Mouse (Mus musculus) spleen, adult 2 months (tissue): ENCODE results near the gene Zfp507.

ENCODE experiments used
- CTCF ChIP-seq: fragments of 200-500 bp; IDR thresholded peaks from 2 replicates; pipeline ENCODE4 v1.5.1; 2011; ENCODE audit warnings: mild to moderate bottlenecking, inconsistent platforms; ENCODE audit not compliant: insufficient read depth, insufficient read length, insufficient replicate concordance; ENCODE audit errors: extremely low read depth
- POLR2A ChIP-seq: fragments of 200-500 bp; IDR thresholded peaks from 2 replicates; pipeline ENCODE4 v1.6.1; 2011; ENCODE audit warnings: low read depth, low read length, inconsistent platforms

DNA sequence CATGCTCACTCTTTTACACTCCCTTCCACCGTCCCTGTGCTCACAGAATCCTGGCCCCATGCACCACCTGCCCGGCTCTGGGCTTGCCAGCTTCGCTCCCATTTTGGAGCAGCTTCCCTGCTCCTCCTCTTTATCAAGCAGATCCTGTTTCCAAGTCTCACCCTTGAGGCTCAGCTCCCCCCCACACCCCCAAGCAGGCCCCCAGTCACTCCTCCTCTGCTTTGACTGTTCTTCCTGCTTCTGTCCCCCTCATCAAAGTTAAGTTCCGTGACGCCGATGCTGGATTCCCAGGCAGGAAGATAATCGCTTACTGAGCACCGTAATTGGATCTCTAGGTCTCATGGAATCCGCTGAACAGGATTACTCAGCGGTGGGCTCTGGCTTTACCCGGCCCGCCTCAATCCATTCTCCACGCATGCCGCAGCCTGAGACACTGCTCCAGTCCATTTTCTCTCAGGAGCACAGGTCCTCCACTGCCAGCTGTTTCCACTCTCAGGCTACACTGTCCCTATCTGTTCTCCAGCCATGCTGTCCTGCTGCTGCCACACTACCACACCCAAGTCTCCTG lies 55.3 kb downstream of the Zfp507 start:
- no peak for TF ChIP-seq POLR2A
- no peak for TF ChIP-seq CTCF
